Mouse (Mus musculus): ENCODE data around the gene Acbd6. TPM values are rescaled to one million over a fixed set of nuclear protein-coding genes. Genes with fewer than 3 reads are reported as not detected.

The Acbd6 gene
- polyA plus RNA-seq, 1 experiment from 2014 or later = 88.9 TPM

GRCm38 (mm10) chr1:155721443-155721842 lies 163.5 kb downstream of the Acbd6 start:
- peak; percentile 66 for DNase-seq (ENCODE audit: low spot score)
- 42% methylated on average over 8 of the region's 8 CpGs for WGBS
- Histone ChIP-seq H3K27me3 (ENCODE audit: low read depth, poor library complexity, severe bottlenecking) (peaks cover 65% of the 10 kb centered on the region), H3K27ac (no peak overlapping the region), H3K4me1 (peaks cover 8% of the 10 kb centered on the region), H3K9me3 (replicated peaks) (no peaks in the 10 kb centered on the region), H3K4me3 (no peak overlapping the region), H3K36me3 (no peaks in the 10 kb centered on the region)

- Histone ChIP-seq H3K27me3 (ENCODE audit: low read depth, poor library complexity, severe bottlenecking) (peaks cover 70% of the 10 kb centered on the region), H3K4me1 (peaks cover 8% of the 10 kb centered on the region), H3K27ac (no peak overlapping the region), H3K4me3 (peak overlapping the region; percentile 33), H3K36me3 (no peaks in the 10 kb centered on the region), H3K9me3 (replicated peaks) (no peaks in the 10 kb centered on the region)
- WGBS = under 1% methylated on average over 13 of the region's 13 CpGs
- peak; percentile 91 for DNase-seq (ENCODE audit: low spot score)
These were observed 164.3 kb downstream of the Acbd6 start for GRCm38 (mm10) chr1:155722185-155722584.

- Histone ChIP-seq H3K4me3 (no peak overlapping the region), H3K36me3 (no peaks in the 10 kb centered on the region), H3K27ac (no peak overlapping the region), H3K4me1 (peaks cover 8% of the 10 kb centered on the region), H3K27me3 (ENCODE audit: low read depth, poor library complexity, severe bottlenecking) (peaks cover 91% of the 10 kb centered on the region), H3K9me3 (replicated peaks) (no peaks in the 10 kb centered on the region)
- no peak for DNase-seq (ENCODE audit: low spot score)
- 83% methylated on average over 3 of the region's 3 CpGs for WGBS
These were observed 166.4 kb downstream of the Acbd6 start for GRCm38 (mm10) chr1:155724301-155724700.

GRCm38 (mm10) chr1:155725876-155726275 lies 168.0 kb downstream of the Acbd6 start:
- Histone ChIP-seq H3K4me3 (no peak overlapping the region), H3K36me3 (no peaks in the 10 kb centered on the region), H3K27me3 (ENCODE audit: low read depth, poor library complexity, severe bottlenecking) (peaks cover 96% of the 10 kb centered on the region), H3K27ac (no peak overlapping the region), H3K9me3 (replicated peaks) (no peaks in the 10 kb centered on the region), H3K4me1 (peaks cover 8% of the 10 kb centered on the region)
- DNase-seq (ENCODE audit: low spot score) = no peak
- 80% methylated on average over 2 of the region's 2 CpGs for WGBS

- no peak overlapping the region for H3K27ac ChIP-seq
- no peak overlapping the region for H3K4me3 ChIP-seq
- DNase-seq (ENCODE audit: low spot score) = no peak
- 23% methylated on average over 10 of the region's 10 CpGs for WGBS
- H3K9me3 ChIP-seq (replicated peaks) = no peaks in the 10 kb centered on the region
- peaks cover 97% of the 10 kb centered on the region for H3K27me3 ChIP-seq (ENCODE audit: low read depth, poor library complexity, severe bottlenecking)
- peaks cover 2% of the 10 kb centered on the region for H3K4me1 ChIP-seq
- H3K36me3 ChIP-seq = no peaks in the 10 kb centered on the region
These were observed 169.9 kb downstream of the Acbd6 start for GRCm38 (mm10) chr1:155727830-155728229.

GRCm38 (mm10) chr1:155729113-155729795 lies 171.3 kb downstream of the Acbd6 start:
- DNase-seq (ENCODE audit: low spot score) = no peak
- no peaks in the 10 kb centered on the region for H3K9me3 ChIP-seq (replicated peaks)
- no peak overlapping the region for H3K27ac ChIP-seq
- 2% methylated on average over 23 of the region's 23 CpGs for WGBS
- H3K36me3 ChIP-seq = no peaks in the 10 kb centered on the region
- H3K4me1 ChIP-seq = no peaks in the 10 kb centered on the region
- no peak overlapping the region for H3K4me3 ChIP-seq
- H3K27me3 ChIP-seq (ENCODE audit: low read depth, poor library complexity, severe bottlenecking) = peaks cover 97% of the 10 kb centered on the region

GRCm38 (mm10) chr1:155731156-155731555 lies 173.2 kb downstream of the Acbd6 start:
- WGBS = 1% methylated on average over 2 of the region's 2 CpGs
- peaks cover 98% of the 10 kb centered on the region for H3K27me3 ChIP-seq (ENCODE audit: low read depth, poor library complexity, severe bottlenecking)
- H3K4me1 ChIP-seq = no peaks in the 10 kb centered on the region
- no peaks in the 10 kb centered on the region for H3K9me3 ChIP-seq (replicated peaks)
- no peak overlapping the region for H3K4me3 ChIP-seq
- no peaks in the 10 kb centered on the region for H3K36me3 ChIP-seq
- DNase-seq (ENCODE audit: low spot score) = no peak
- no peak overlapping the region for H3K27ac ChIP-seq

GRCm38 (mm10) chr1:155736096-155736825 lies 178.3 kb downstream of the Acbd6 start:
- Histone ChIP-seq H3K9me3 (replicated peaks) (no peaks in the 10 kb centered on the region), H3K27me3 (ENCODE audit: low read depth, poor library complexity, severe bottlenecking) (peaks cover 100% of the 10 kb centered on the region), H3K4me1 (peaks cover 22% of the 10 kb centered on the region), H3K4me3 (no peak overlapping the region), H3K36me3 (no peaks in the 10 kb centered on the region), H3K27ac (no peak overlapping the region)
- under 1% methylated on average over 26 of the region's 26 CpGs for WGBS
- DNase-seq (ENCODE audit: low spot score) = no peak

GRCm38 (mm10) chr1:155737017-155737808 lies 179.3 kb downstream of the Acbd6 start:
- under 1% methylated on average over 58 of the region's 58 CpGs for WGBS
- peak; percentile 68 for DNase-seq (ENCODE audit: low spot score)
- no peak overlapping the region for H3K4me3 ChIP-seq

GRCm38 (mm10) chr1:155737809-155738383 lies 180.0 kb downstream of the Acbd6 start:
- Histone ChIP-seq H3K27ac (no peak overlapping the region), H3K4me1 (peaks cover 38% of the 10 kb centered on the region), H3K27me3 (ENCODE audit: low read depth, poor library complexity, severe bottlenecking) (peaks cover 100% of the 10 kb centered on the region), H3K4me3 (no peak overlapping the region), H3K9me3 (replicated peaks) (no peaks in the 10 kb centered on the region), H3K36me3 (no peaks in the 10 kb centered on the region)
- WGBS = under 1% methylated on average over 25 of the region's 25 CpGs
- no peak for DNase-seq (ENCODE audit: low spot score)

More at GRCm38 (mm10) chr1:155737017-155737808, 179.3 kb downstream of the Acbd6 start:
- Histone ChIP-seq H3K9me3 (replicated peaks) (no peaks in the 10 kb centered on the region), H3K36me3 (no peaks in the 10 kb centered on the region), H3K27ac (no peak overlapping the region), H3K4me1 (peaks cover 32% of the 10 kb centered on the region), H3K27me3 (ENCODE audit: low read depth, poor library complexity, severe bottlenecking) (peaks cover 100% of the 10 kb centered on the region)

Measured in limb, embryonic 10.5 days (tissue).